Mouse (Mus musculus) embryo, embryonic 11.5 days (tissue): ENCODE measurements around the gene Rnf103.
"Not testable (repeated sequence)": the region's sequence is repeated elsewhere in the genome, so short reads cannot be mapped to it uniquely, and the experiment has no call there.

Source experiments
- DNase-seq: peaks from one replicate; pipeline ENCODE4 v3.0.0-alpha.2; 2012; ENCODE audit warnings: low read depth, low spot score

Gene Rnf103

GRCm38 (mm10) chr6:71493675-71494340, at the start of gene Rnf103:
Gene Rnf103 (plus strand): TSS chr6:71493894.
- DNase-seq = peak; percentile 90

- no peak for DNase-seq
Observed at GRCm38 (mm10) chr6:71444756-71445155, 48.9 kb upstream of the Rnf103 start.

DNA sequence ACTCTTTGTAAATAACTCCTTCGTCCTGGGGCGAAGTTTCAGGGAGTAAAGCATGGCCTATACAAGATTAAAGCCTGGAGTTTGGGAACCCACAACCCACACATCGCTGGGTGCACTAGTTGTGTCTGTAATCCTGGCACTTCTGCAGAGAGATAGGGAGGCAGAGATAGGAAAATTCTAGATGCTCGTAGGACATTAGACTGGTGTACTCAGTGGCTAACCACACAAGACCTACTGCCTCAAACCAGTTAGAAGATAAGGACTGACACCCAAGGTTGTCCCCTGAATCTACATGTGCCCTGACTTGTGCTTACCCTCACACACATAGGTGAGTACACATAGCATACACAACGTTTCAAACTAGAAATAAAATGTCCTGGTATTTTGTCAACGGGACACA, 48.1 kb upstream of the Rnf103 start:
- no peak for DNase-seq

GRCm38 (mm10) chr6:71452792-71453191, 40.9 kb upstream of the Rnf103 start:
- DNase-seq = no peak

DNA sequence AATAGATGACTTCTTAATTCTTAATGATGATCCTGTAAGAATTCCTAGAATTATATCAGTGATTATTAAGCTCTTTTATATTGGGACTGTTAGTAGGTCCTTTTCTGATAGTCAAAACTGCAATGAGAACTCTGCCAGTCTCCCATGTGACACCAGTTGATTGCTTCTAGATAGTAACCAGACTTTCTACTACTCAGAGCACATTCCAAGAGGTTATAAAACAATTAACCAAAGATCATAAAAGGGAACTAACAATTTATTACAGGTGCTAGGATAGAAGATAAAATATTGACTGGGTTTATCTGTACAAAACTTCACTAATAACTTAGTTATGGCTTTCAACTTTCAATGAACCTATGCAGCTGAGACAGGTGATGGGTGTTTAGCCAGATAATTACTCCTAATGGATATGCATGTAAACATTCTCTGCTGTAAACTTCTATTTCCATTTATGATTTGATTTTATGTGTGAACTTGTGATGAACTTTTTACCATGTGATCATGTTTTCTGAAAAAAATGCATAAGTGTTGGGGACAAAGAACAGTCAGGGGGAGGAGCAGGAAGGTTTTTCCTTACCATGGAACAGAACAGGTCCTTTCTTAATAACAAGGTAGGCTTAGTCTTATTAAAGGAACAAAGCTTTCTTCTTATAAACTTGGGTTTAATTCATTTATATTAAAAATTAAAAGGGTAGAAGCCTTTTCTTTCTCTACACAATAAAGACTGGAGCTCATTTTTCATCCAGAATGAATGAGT, 39.5 kb upstream of the Rnf103 start:
- not testable (repeated sequence) for DNase-seq

GRCm38 (mm10) chr6:71457956-71458608, 35.6 kb upstream of the Rnf103 start:
- DNase-seq = no peak

- no peak for DNase-seq
Observed at GRCm38 (mm10) chr6:71465146-71465545, 28.5 kb upstream of the Rnf103 start.

DNA sequence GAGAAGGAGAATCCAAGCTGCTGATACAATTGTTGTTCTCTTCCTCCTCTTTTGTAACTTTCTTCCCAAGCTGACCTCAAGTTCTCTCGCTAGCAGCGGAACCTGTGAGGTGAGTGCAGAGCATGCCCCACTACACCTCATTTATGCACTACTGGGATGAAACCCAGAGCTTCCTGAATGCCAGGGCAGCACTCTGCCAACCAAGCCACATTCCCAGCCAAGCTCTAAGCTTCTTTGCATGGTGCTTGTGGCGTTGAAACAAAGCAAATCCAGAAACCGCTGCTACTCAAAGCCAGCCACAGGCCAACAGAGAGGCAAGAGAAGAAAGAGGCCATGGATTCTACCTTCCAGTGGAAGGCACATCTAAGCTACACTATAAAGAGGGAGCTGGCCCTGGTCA, 25.9 kb upstream of the Rnf103 start:
- DNase-seq = no peak

- no peak for DNase-seq
Observed at GRCm38 (mm10) chr6:71469291-71469690, 24.4 kb upstream of the Rnf103 start.

DNA sequence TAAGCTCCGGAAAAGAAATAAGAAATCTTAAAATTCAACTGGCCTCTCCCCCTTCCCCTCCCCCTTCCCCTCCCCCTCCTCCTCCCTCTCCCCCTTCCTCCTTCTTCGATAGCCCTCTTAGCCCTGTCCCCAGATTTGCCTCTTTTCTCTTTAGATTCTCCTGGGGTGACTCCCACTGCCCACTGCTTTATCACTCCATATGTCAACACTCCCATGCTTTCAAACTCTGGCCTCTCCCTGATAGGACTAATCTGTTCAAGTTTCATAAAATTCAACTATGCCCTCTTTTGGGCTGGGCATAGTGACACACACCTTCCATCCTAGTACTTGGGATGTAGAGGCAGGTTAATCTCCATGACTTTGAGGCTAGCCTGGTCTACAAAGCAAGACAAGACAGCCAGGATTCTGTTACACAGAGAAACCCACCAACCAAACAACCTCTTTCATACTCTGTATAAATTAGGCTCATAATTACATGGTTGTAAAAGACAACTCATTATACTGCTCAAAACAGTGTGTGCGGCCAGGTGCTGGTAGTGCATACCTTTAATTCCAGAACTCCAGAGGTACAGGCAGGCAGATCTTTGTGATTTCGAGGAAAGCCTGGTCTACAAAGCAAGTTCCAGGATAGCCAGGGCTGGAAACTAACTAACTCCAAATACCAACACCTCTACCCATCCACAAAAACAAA, 21.7 kb upstream of the Rnf103 start:
- no peak for DNase-seq

DNA sequence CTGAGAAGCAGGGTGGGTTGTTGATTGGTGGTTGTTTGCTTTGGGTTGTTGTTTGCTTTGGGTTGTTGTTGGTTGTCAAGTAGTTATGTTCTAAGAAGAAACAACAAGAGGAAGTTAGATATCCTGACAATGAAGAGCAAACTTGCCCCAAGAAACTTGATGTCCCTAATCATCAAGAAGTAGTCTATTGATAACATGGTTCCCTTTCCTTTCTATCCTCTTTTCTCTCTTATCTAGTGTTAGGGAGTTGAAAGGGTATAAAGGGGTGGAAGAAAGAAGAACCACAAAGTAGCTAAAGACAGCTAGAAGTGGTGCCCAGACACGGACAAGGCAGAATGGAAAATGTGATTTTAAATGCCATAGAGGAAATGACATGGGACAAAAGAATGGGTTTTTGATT, 20.9 kb upstream of the Rnf103 start:
- DNase-seq = no peak

GRCm38 (mm10) chr6:71475604-71476003, 18.1 kb upstream of the Rnf103 start:
- DNase-seq = no peak

DNA sequence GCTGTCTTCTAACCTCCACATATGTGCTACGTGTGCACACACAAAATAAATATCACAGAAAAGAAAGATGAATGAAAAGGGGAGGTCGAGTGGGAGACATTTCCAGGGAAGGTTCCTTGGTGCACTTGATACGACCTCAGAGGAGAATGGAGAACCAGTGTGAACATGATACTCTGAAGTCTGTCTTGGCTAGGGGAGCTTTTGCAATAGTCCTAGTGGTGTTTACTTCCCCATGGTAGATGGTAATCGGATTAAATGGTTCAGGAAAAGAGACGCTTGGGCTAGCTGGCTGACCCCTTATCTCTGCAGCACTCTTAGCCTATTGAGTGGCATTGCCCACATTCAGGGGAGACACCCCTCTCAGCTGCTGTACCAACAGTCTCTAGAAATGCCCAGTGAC, 16.9 kb upstream of the Rnf103 start:
- DNase-seq = no peak

DNA sequence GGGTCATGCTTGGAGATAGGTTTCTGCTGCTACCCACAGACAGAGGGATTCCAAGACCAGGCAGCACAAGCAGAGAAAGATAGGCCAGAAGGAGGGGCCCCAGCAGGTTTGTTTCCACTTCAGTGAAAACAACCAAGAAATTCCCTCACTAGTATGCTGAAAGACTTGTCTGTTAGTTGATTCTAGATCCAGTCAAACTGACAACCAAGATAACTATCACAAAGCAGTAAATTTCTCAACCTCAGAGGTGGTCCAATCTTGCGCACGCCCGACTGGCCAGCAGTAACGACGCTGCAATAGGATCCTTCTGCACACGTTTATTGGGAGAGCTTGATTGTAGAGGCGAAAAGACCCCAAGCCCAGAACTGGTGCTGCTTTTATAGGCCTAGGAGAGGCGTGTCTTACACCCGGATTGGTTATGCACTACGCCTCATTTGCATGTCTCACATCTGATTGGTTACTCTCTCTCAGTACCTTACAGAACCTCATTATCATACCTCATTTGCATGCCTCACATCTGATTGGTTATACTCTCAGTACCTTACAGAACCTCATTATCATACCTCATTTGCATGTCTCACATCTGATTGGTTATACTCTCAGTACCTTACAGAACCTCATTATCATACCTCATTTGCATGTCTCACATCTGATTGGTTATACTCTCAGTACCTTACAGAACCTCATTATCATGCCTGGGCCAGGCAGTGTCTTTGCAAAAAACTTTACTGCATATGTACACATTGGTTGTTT, 14.7 kb upstream of the Rnf103 start:
- DNase-seq = not testable (repeated sequence)

- not testable (repeated sequence) for DNase-seq
Observed at GRCm38 (mm10) chr6:71479588-71479987, 14.1 kb upstream of the Rnf103 start.

- no peak for DNase-seq
Observed at GRCm38 (mm10) chr6:71480136-71480535, 13.6 kb upstream of the Rnf103 start.

DNA sequence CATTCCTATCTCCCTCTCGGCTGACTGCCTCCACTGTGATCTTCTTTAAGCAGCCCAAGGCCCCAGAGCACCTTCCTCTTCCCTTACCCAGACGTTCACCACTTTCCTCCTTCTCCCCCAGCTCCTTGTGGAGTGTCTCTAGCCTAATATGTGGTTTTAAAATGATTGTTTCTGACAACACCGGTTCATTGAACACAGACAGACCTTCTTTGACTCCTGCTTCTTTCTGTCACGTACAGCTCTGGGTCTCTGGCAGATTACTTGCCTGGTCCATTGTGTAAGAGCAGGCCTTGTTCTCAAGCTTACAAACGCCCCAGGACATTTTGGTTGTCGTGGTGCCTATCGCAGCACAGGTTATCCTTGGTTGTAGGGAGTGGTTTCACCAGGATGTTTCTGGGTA, 12.6 kb upstream of the Rnf103 start:
- no peak for DNase-seq

DNA sequence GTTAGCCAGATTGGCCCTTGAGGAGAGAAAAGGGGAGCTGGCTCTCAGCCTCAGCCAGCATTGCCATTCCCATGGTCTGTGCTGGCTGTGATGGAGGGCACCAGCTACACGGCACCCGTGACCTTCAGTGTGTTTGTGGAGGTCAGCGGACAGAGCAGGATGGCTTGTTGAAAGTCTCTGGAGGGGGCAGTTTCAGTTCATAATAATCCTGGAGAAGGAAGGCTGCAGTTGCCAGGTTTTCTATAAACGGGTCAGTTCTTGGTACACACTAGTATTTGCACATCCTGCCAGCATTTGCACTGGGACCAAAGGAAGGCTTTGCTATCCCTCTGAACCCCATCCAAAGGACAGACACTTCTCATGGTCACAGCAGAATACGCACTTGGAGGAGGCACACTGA, 8.4 kb upstream of the Rnf103 start:
- DNase-seq = no peak

DNA sequence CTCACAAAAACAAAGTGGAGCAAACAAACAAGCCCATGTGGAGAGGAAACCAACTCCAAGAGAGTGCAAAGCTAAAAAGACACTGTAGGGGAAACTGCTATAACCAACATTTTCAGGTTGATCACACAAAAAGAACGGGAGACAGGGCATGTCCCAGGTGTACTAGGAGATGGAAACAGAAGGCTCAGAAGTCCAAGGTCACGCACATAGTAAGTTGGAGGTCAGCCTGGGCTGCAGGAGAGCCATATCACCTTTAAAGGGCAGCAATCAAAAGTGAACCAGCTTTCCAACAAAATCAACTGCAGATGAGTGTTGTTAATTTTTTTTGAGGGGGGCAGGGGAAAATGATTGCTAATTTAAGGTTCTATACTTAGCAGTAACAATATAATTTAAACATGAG, 7.5 kb upstream of the Rnf103 start:
- DNase-seq = no peak

DNA sequence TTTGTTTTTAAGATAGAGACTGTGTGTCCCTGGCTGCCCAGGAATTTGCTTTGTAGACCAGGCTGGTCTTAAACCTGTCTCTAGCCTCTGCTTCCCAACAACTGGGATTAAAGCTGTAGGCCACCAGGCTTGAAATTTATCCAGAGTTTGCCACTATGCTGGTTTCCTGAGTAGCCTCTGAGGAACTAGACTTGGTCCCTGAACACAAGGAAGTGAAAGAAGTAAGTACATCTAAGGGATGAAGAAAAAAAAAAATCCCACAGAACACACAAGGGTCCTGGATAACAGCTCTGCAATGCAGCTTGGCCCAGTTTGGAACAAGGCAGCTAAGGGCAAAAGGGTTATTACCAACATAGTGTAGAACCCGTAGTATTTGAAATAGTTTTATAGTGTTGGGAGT, 6.8 kb upstream of the Rnf103 start:
- no peak for DNase-seq

GRCm38 (mm10) chr6:71487966-71488365, 5.7 kb upstream of the Rnf103 start:
- no peak for DNase-seq
